Mouse (Mus musculus): ENCODE results near the gene Vmn2r34. TPM values are rescaled to one million over a fixed set of nuclear protein-coding genes. Genes with fewer than 3 reads are reported as not detected.
"Not testable (repeated sequence)": the region's sequence is repeated elsewhere in the genome, so short reads cannot be mapped to it uniquely, and the experiment has no call there.

Gene Vmn2r34
- not detected in 2 replicates for polyA plus RNA-seq (2014; fragmentation: Nextera tagmentation; extraction: Ambion mirVana)

GRCm38 (mm10) chr7:7689413-7689812 is at the start of gene Vmn2r34:
Gene Vmn2r34, minus strand, starts transcription at chr7:7689513.
- H3K36me3 ChIP-seq (ENCODE audit: control insufficient read depth, insufficient read depth, low read length); H3K9me3 ChIP-seq (ENCODE audit: control insufficient read depth, low read length); H3K27ac ChIP-seq (ENCODE audit: low read depth, low read length); H3K4me3 ChIP-seq (ENCODE audit: low read depth, low read length); H3K27me3 ChIP-seq (ENCODE audit: control insufficient read depth, insufficient read depth, low read length); DNase-seq (ENCODE audit: low spot score); H3K9ac ChIP-seq (ENCODE audit: low read length); ATAC-seq (ENCODE audit: insufficient read depth, low FRiP score, low TSS enrichment); H3K4me1 ChIP-seq (ENCODE audit: control insufficient read depth, insufficient read depth, low read length); H3K4me2 ChIP-seq (ENCODE audit: low read depth): not testable (repeated sequence)
- WGBS = no CpG with 5 or more reads among the region's 2 CpGs

GRCm38 (mm10) chr7:7674032-7674431 is 15.3 kb downstream of the Vmn2r34 start:
- WGBS = 74% methylated on average over 2 of the region's 2 CpGs
- DNase-seq (ENCODE audit: low spot score); H3K4me1 ChIP-seq (ENCODE audit: control insufficient read depth, insufficient read depth, low read length); H3K27ac ChIP-seq (ENCODE audit: low read depth, low read length); ATAC-seq (ENCODE audit: insufficient read depth, low FRiP score, low TSS enrichment); H3K9ac ChIP-seq (ENCODE audit: low read length); H3K36me3 ChIP-seq (ENCODE audit: control insufficient read depth, insufficient read depth, low read length); H3K4me3 ChIP-seq (ENCODE audit: low read depth, low read length); H3K4me2 ChIP-seq (ENCODE audit: low read depth); H3K9me3 ChIP-seq (ENCODE audit: control insufficient read depth, low read length); H3K27me3 ChIP-seq (ENCODE audit: control insufficient read depth, insufficient read depth, low read length): not testable (repeated sequence)

Other genes with a start within 250 kb of the Vmn2r34 start
- not detected in 2 replicates for gene Vmn2r32, start 209.5 kb downstream of the Vmn2r34 start, polyA plus RNA-seq (2014; fragmentation: Nextera tagmentation; extraction: Ambion mirVana)
- not detected in 2 replicates for gene Vmn2r33, start 122.7 kb downstream of the Vmn2r34 start, polyA plus RNA-seq (2014; fragmentation: Nextera tagmentation; extraction: Ambion mirVana)
- not detected in 2 replicates for gene Vmn2r35, start 130.4 kb upstream of the Vmn2r34 start, polyA plus RNA-seq (2014; fragmentation: Nextera tagmentation; extraction: Ambion mirVana)
- gene Vmn2r36, start 213.0 kb upstream of the Vmn2r34 start, polyA plus RNA-seq (2014; fragmentation: Nextera tagmentation; extraction: Ambion mirVana) = not detected in 2 replicates

Measured in neural tube, embryonic 11.5 days (tissue).